In genomic region chr10:79865189-79865601, GRCm38 (mm10) we compare ENCODE assay signal across 9 mouse cellular contexts. TPM values are rescaled to one million over a fixed set of nuclear protein-coding genes. Genes with fewer than 3 reads are reported as not detected.
A peak's percentile ranks its signal among the peaks of the same experiment; 100 is the strongest.
DNase-seq lines count a peak whose midpoint lies in the region; ATAC-seq and TF ChIP-seq lines count a peak whose summit lies in the region.
"Had no signal": no experiment of that assay in that cellular context is flagged by ENCODE, and none has a peak within 500 bp of the region (broad histone marks: within the 10 kb centered on the region; RNA-seq: fewer than 3 reads in every experiment).

No protein-coding gene starts in this region.

- 67% methylated on average over 12 of the region's 12 CpGs for WGBS in kidney, embryonic 14.5 days
- 56% methylated on average over 12 of the region's 12 CpGs for WGBS in embryonic facial prominence, embryonic 15.5 days
- WGBS in hindbrain, postnatal 0 days: 53% methylated on average over 12 of the region's 12 CpGs
- 59% methylated on average over 12 of the region's 12 CpGs for WGBS in midbrain, postnatal 0 days

- H3K4me3 ChIP-seq in kidney, embryonic 14.5 days (ENCODE audit: low read length): no peak overlapping the region
- no peak overlapping the region for H3K4me3 ChIP-seq in embryonic facial prominence, embryonic 15.5 days (replicated peaks)
- H3K4me3 ChIP-seq in hindbrain, postnatal 0 days (ENCODE audit: low read length): no peak overlapping the region
- no peak overlapping the region for H3K4me3 ChIP-seq in midbrain, postnatal 0 days (ENCODE audit: low read depth, low read length)

- no peak for TF ChIP-seq CTCF in hindbrain, postnatal 0 days (IDR thresholded peaks at IDR 0.05; ENCODE audit: low read depth)
- no peak for TF ChIP-seq CTCF in midbrain, postnatal 0 days (IDR thresholded peaks at IDR 0.05)

- H3K4me1 ChIP-seq in kidney, embryonic 14.5 days (ENCODE audit: control insufficient read depth, insufficient read depth, low read length): peaks cover 11% of the 10 kb centered on the region; the same call in 1 of the 2 replicates
- H3K4me1 ChIP-seq in embryonic facial prominence, embryonic 15.5 days: peaks cover 31% of the 10 kb centered on the region
- no peaks in the 10 kb centered on the region for H3K4me1 ChIP-seq in hindbrain, postnatal 0 days (ENCODE audit: insufficient read depth, low read length)
- peaks cover 3% of the 10 kb centered on the region; the same call in 1 of the 2 replicates for H3K4me1 ChIP-seq in midbrain, postnatal 0 days (ENCODE audit: insufficient read depth, low read length)

- no peaks in the 10 kb centered on the region for H3K27me3 ChIP-seq in kidney, embryonic 14.5 days (ENCODE audit: control insufficient read depth, insufficient read depth, low read length)
- H3K27me3 ChIP-seq in embryonic facial prominence, embryonic 15.5 days: no peaks in the 10 kb centered on the region
- H3K27me3 ChIP-seq in hindbrain, postnatal 0 days (ENCODE audit: insufficient read depth, low read length): no peaks in the 10 kb centered on the region
- H3K27me3 ChIP-seq in midbrain, postnatal 0 days (ENCODE audit: insufficient read depth, low read length): no peaks in the 10 kb centered on the region

- no peaks in the 10 kb centered on the region for H3K9me3 ChIP-seq in kidney, embryonic 14.5 days (ENCODE audit: control insufficient read depth, low read length)
- H3K9me3 ChIP-seq in embryonic facial prominence, embryonic 15.5 days (replicated peaks): no peaks in the 10 kb centered on the region
- H3K9me3 ChIP-seq in hindbrain, postnatal 0 days (ENCODE audit: low read length): no peaks in the 10 kb centered on the region
- no peaks in the 10 kb centered on the region for H3K9me3 ChIP-seq in midbrain, postnatal 0 days (ENCODE audit: low read length)

- peaks cover 70% of the 10 kb centered on the region for H3K36me3 ChIP-seq in kidney, embryonic 14.5 days (ENCODE audit: control insufficient read depth, insufficient read depth, low read length)
- peaks cover 62% of the 10 kb centered on the region for H3K36me3 ChIP-seq in embryonic facial prominence, embryonic 15.5 days
- H3K36me3 ChIP-seq in hindbrain, postnatal 0 days (ENCODE audit: insufficient read depth, low read length): peaks cover 54% of the 10 kb centered on the region
- peaks cover 55% of the 10 kb centered on the region for H3K36me3 ChIP-seq in midbrain, postnatal 0 days (ENCODE audit: insufficient read depth, low read length)

- H3K9ac ChIP-seq in kidney, embryonic 14.5 days (ENCODE audit: low read depth, low read length): no peak overlapping the region
- no peak overlapping the region for H3K9ac ChIP-seq in embryonic facial prominence, embryonic 15.5 days
- peak overlapping the region; percentile 18; the same call in 1 of the 2 replicates for H3K9ac ChIP-seq in hindbrain, postnatal 0 days (replicated peaks; ENCODE audit: low read length)
- no peak overlapping the region for H3K9ac ChIP-seq in midbrain, postnatal 0 days (replicated peaks; ENCODE audit: low read length, poor library complexity, severe bottlenecking)

- ATAC-seq in kidney, embryonic 14.5 days (ENCODE audit: low FRiP score, low TSS enrichment): peak; percentile 29
- ATAC-seq in embryonic facial prominence, embryonic 15.5 days (ENCODE audit: insufficient number of reproducible peaks, low FRiP score, low TSS enrichment, low read depth): peak; percentile 22; the same call in 1 of the 2 replicates
- ATAC-seq in hindbrain, postnatal 0 days: 0 out of 2 replicates have a peak, but pooled peaks have one; percentile 4
- no peak for ATAC-seq in midbrain, postnatal 0 days (ENCODE audit: low FRiP score)
- no peak for ATAC-seq in inflammation-experienced regulatory T-cells, adult 6 months
- ATAC-seq: activated CD4-positive, CD25-positive, alpha-beta regulatory T cell, adult 4 months had no signal

- no peak for DNase-seq in kidney, postnatal 36 days
- no peak for DNase-seq in hindbrain, postnatal 0 days (ENCODE audit: low spot score)
- DNase-seq in midbrain, postnatal 0 days (ENCODE audit: low spot score): no peak
- no peak for DNase-seq in B cell, adult 2 months

- H3K4me2 ChIP-seq in kidney, embryonic 14.5 days (replicated peaks; ENCODE audit: low read depth, low read length): no peak overlapping the region
- no peak overlapping the region for H3K4me2 ChIP-seq in embryonic facial prominence, embryonic 15.5 days (replicated peaks)
- H3K4me2 ChIP-seq in hindbrain, postnatal 0 days (ENCODE audit: low read depth, low read length): no peak overlapping the region
- H3K4me2 ChIP-seq in midbrain, postnatal 0 days (ENCODE audit: low read depth, low read length, poor library complexity, severe bottlenecking): no peak overlapping the region

- no peak overlapping the region for H3K27ac ChIP-seq in kidney, embryonic 14.5 days (ENCODE audit: low read depth, low read length)
- 0 out of 2 replicates have a peak overlapping the region, but pooled peaks have one; percentile 13 for H3K27ac ChIP-seq in embryonic facial prominence, embryonic 15.5 days (replicated peaks)
- H3K27ac ChIP-seq in hindbrain, postnatal 0 days: peak overlapping the region; percentile 57
- H3K27ac ChIP-seq in midbrain, postnatal 0 days (ENCODE audit: low read depth, low read length): peak overlapping the region; percentile 51; the same call in 1 of the 2 replicates

RNA-seq across cellular contexts. Expression of gene Prtn3, which starts 9.1 kb away (rescaled TPM):
- polyA plus RNA-seq in kidney, embryonic 14.5 days (2014; fragmentation: Nextera tagmentation; extraction: Ambion mirVana): 9.6 and 11.1 TPM in 2 replicates
- polyA plus RNA-seq in embryonic facial prominence, embryonic 15.5 days (2015; fragmentation: Nextera tagmentation; extraction: Ambion mirVana): 4.3 and 5.6 TPM in 2 replicates
- total RNA-seq in hindbrain, postnatal 0 days (2014; rRNA removed): 9.4 and 20.5 TPM in 2 replicates
- 11.6 and 11.8 TPM in 2 replicates for polyA plus RNA-seq in hindbrain, postnatal 0 days (2015; fragmentation: Nextera tagmentation; extraction: Ambion mirVana)
- total RNA-seq in midbrain, postnatal 0 days (2014; rRNA removed): 5.9 and 7.5 TPM in 2 replicates
- 11.7 and 14.6 TPM in 2 replicates for polyA plus RNA-seq in midbrain, postnatal 0 days (2015; fragmentation: Nextera tagmentation; extraction: Ambion mirVana)
- not detected for polyA plus RNA-seq in inflammation-experienced regulatory T-cells, adult 6 months (2017; shearing (Covaris generic))
- total RNA-seq: neutrophil, adult 5-6 weeks had no signal
- polyA plus RNA-seq: activated CD4-positive, CD25-positive, alpha-beta regulatory T cell, adult 4 months had no signal

RNA-seq across cellular contexts. Expression of gene Plppr3, which starts 9.2 kb away (rescaled TPM):
- 58.8 and 59.7 TPM in 2 replicates for polyA plus RNA-seq in kidney, embryonic 14.5 days (2014; fragmentation: Nextera tagmentation; extraction: Ambion mirVana)
- 59.9 and 68.2 TPM in 2 replicates for polyA plus RNA-seq in embryonic facial prominence, embryonic 15.5 days (2015; fragmentation: Nextera tagmentation; extraction: Ambion mirVana)
- total RNA-seq in hindbrain, postnatal 0 days (2014; rRNA removed): 487 and 541 TPM in 2 replicates
- 268 and 283 TPM in 2 replicates for polyA plus RNA-seq in hindbrain, postnatal 0 days (2015; fragmentation: Nextera tagmentation; extraction: Ambion mirVana)
- total RNA-seq in midbrain, postnatal 0 days (2014; rRNA removed): 494 and 539 TPM in 2 replicates
- 350 and 358 TPM in 2 replicates for polyA plus RNA-seq in midbrain, postnatal 0 days (2015; fragmentation: Nextera tagmentation; extraction: Ambion mirVana)
- polyA plus RNA-seq in inflammation-experienced regulatory T-cells, adult 6 months (2017; shearing (Covaris generic)): 1 to 10 TPM; 1.6 to 3.3 (median 2.2) TPM

RNA-seq across cellular contexts. Expression of gene Ptbp1, which starts 11.0 kb away (rescaled TPM):
- 279 and 333 TPM in 2 replicates for polyA plus RNA-seq in kidney, embryonic 14.5 days (2014; fragmentation: Nextera tagmentation; extraction: Ambion mirVana)
- polyA plus RNA-seq in embryonic facial prominence, embryonic 15.5 days (2015; fragmentation: Nextera tagmentation; extraction: Ambion mirVana): 299 and 325 TPM in 2 replicates
- total RNA-seq in hindbrain, postnatal 0 days (2014; rRNA removed): 166 and 173 TPM in 2 replicates
- 58.9 and 65.5 TPM in 2 replicates for polyA plus RNA-seq in hindbrain, postnatal 0 days (2015; fragmentation: Nextera tagmentation; extraction: Ambion mirVana)
- 114 and 119 TPM in 2 replicates for total RNA-seq in midbrain, postnatal 0 days (2014; rRNA removed)
- 46.2 and 49.7 TPM in 2 replicates for polyA plus RNA-seq in midbrain, postnatal 0 days (2015; fragmentation: Nextera tagmentation; extraction: Ambion mirVana)
- polyA plus RNA-seq in inflammation-experienced regulatory T-cells, adult 6 months (2017; shearing (Covaris generic)): 100 to 1,000 TPM in 2 of 3 experiments, 10 to 100 TPM in 1; 97.4 to 169 (median 149) TPM

RNA-seq across cellular contexts. Expression of gene Elane, which starts 20.9 kb away (rescaled TPM):
- not detected in 2 replicates for polyA plus RNA-seq in kidney, embryonic 14.5 days (2014; fragmentation: Nextera tagmentation; extraction: Ambion mirVana)
- polyA plus RNA-seq in embryonic facial prominence, embryonic 15.5 days (2015; fragmentation: Nextera tagmentation; extraction: Ambion mirVana): 0.28 and 0.85 TPM in 2 replicates
- total RNA-seq in hindbrain, postnatal 0 days (2014; rRNA removed): not detected in 2 replicates
- polyA plus RNA-seq in hindbrain, postnatal 0 days (2015; fragmentation: Nextera tagmentation; extraction: Ambion mirVana): 0.24 TPM in 1 of 2 replicates, not detected in the other
- total RNA-seq in midbrain, postnatal 0 days (2014; rRNA removed): not detected in 2 replicates
- polyA plus RNA-seq in midbrain, postnatal 0 days (2015; fragmentation: Nextera tagmentation; extraction: Ambion mirVana): not detected in 2 replicates
- polyA plus RNA-seq in inflammation-experienced regulatory T-cells, adult 6 months (2017; shearing (Covaris generic)): not detected
- total RNA-seq: neutrophil, adult 5-6 weeks had no signal
- polyA plus RNA-seq: activated CD4-positive, CD25-positive, alpha-beta regulatory T cell, adult 4 months had no signal

RNA-seq across cellular contexts. Expression of gene Cfd, which starts 25.5 kb away (rescaled TPM):
- not detected in 2 replicates for polyA plus RNA-seq in kidney, embryonic 14.5 days (2014; fragmentation: Nextera tagmentation; extraction: Ambion mirVana)
- not detected in 2 replicates for polyA plus RNA-seq in embryonic facial prominence, embryonic 15.5 days (2015; fragmentation: Nextera tagmentation; extraction: Ambion mirVana)
- total RNA-seq in hindbrain, postnatal 0 days (2014; rRNA removed): not detected in 2 replicates
- not detected in 2 replicates for polyA plus RNA-seq in hindbrain, postnatal 0 days (2015; fragmentation: Nextera tagmentation; extraction: Ambion mirVana)
- not detected in 2 replicates for total RNA-seq in midbrain, postnatal 0 days (2014; rRNA removed)
- polyA plus RNA-seq in midbrain, postnatal 0 days (2015; fragmentation: Nextera tagmentation; extraction: Ambion mirVana): not detected in 2 replicates
- polyA plus RNA-seq in inflammation-experienced regulatory T-cells, adult 6 months (2017; shearing (Covaris generic)): not detected
- total RNA-seq: neutrophil, adult 5-6 weeks had no signal
- polyA plus RNA-seq: activated CD4-positive, CD25-positive, alpha-beta regulatory T cell, adult 4 months had no signal

Comparison
In these comparisons a context has a peak if more than half of its experiments do, and no peak if none do; other contexts are left out.
1. ATAC-seq: peak in kidney, embryonic 14.5 days (single experiment), embryonic facial prominence, embryonic 15.5 days (single experiment) and hindbrain, postnatal 0 days (single experiment); none in midbrain, postnatal 0 days (single experiment) and inflammation-experienced regulatory T-cells, adult 6 months (single experiment).
2. RNA of gene Plppr3, which starts 9.2 kb away (polyA plus RNA-seq): 350 to 358 TPM in midbrain, postnatal 0 days, 268 to 283 TPM in hindbrain, postnatal 0 days, 59.9 to 68.2 TPM in embryonic facial prominence, embryonic 15.5 days and 58.8 to 59.7 TPM in kidney, embryonic 14.5 days; 1.6 to 3.3 TPM in inflammation-experienced regulatory T-cells, adult 6 months; every median in the first group is over 10 times any median in the second.